Mouse (Mus musculus) intestine, embryonic 15.5 days (tissue): ENCODE data around the gene Slc51b. TPM values are rescaled to one million over a fixed set of nuclear protein-coding genes. Genes with fewer than 3 reads are reported as not detected.
A peak's percentile ranks its signal among the peaks of the same experiment; 100 is the strongest.

ENCODE experiments used
- ATAC-seq: fragments of 200-750 bp; cut with Nextera tagmentation; 2 replicates; pipeline ENCODE4 v1.8.0; 2017; ENCODE audit warnings: moderate TSS enrichment, moderate library complexity
- H3K27ac ChIP-seq: fragments of 300-500 bp; sonication (generic); 2 replicates; pipeline ENCODE4 v1.5.1; 2015; ENCODE audit warnings: mild to moderate bottlenecking, inconsistent platforms
- H3K27me3 ChIP-seq: fragments of 300-500 bp; sonication (generic); replicated peaks from 2 replicates; pipeline ENCODE4 v1.6.1; 2015; ENCODE audit warnings: inconsistent platforms
- H3K36me3 ChIP-seq: fragments of 300-500 bp; sonication (generic); 2 replicates; pipeline ENCODE4 v1.6.1; 2015; ENCODE audit warnings: inconsistent platforms
- H3K4me1 ChIP-seq: fragments of 300-500 bp; sonication (generic); replicated peaks from 2 replicates; pipeline ENCODE4 v1.6.1; 2015; ENCODE audit warnings: inconsistent platforms
- H3K4me2 ChIP-seq: fragments of 300-500 bp; sonication (generic); replicated peaks from 2 replicates; pipeline ENCODE4 v1.6.1; 2015; ENCODE audit warnings: mild to moderate bottlenecking, inconsistent platforms
- H3K4me3 ChIP-seq: fragments of 300-500 bp; sonication (generic); replicated peaks from 2 replicates; pipeline ENCODE4 v1.5.1; 2015; ENCODE audit warnings: inconsistent platforms
- H3K9ac ChIP-seq: fragments of 300-500 bp; sonication (generic); 2 replicates; pipeline ENCODE4 v1.6.1; 2015; ENCODE audit warnings: inconsistent platforms
- H3K9me3 ChIP-seq: fragments of 300-500 bp; sonication (generic); 2 replicates; pipeline ENCODE4 v1.6.1; 2016; ENCODE audit warnings: inconsistent platforms
- WGBS: fragments of 180-500 bp; shearing (Covaris S2); methylation state at CpG from one replicate; pipeline ENCODE4 v1.1.7; 2015; 5-methylcytosine and 5-hydroxymethylcytosine counted together
- polyA plus RNA-seq: library from polyadenylated mRNA; unstranded; fragments of >200 nt; fragmentation: Nextera tagmentation; extraction: Ambion mirVana; gene quantifications from 2 replicates; pipeline ENCODE4 v1.2.1, GENCODE M21; 2015

The Slc51b gene
- polyA plus RNA-seq, 1 experiment from 2014 or later = 7.4 TPM

GRCm38 (mm10) chr9:65407861-65408260, 14.9 kb downstream of the Slc51b start:
- Histone ChIP-seq H3K4me1 (no peaks in the 10 kb centered on the region), H3K27ac (no peak overlapping the region), H3K9me3 (no peaks in the 10 kb centered on the region), H3K9ac (no peak overlapping the region), H3K27me3 (no peaks in the 10 kb centered on the region; the same call in 1 of the 2 replicates), H3K4me3 (no peak overlapping the region), H3K4me2 (no peak overlapping the region), H3K36me3 (no peaks in the 10 kb centered on the region)
- ATAC-seq = no peak
- WGBS = 68% methylated on average over 3 of the region's 3 CpGs

DNA sequence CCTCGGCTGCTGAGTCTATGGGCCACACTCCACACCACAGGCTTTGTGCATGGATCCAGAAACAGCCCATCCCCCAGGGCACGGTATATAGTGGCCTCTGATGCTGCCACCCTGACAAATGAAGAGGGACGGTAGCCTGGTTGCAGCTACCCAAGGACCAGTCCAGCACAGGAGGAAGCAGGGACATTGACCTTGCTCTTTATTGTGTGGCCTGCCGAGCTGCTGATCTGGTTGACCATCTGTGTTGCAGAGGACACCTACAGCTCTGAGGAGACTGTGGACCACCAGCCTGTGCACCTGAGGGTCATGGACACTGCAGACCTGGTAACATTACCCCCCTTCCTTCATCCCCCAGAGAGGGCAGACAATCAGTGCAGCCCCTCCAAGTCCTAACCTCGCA, 15.4 kb downstream of the Slc51b start:
- H3K4me2 ChIP-seq = no peak overlapping the region
- H3K27ac ChIP-seq = no peak overlapping the region
- no peaks in the 10 kb centered on the region for H3K36me3 ChIP-seq
- no peak overlapping the region for H3K9ac ChIP-seq
- no peak for ATAC-seq
- H3K4me3 ChIP-seq = no peak overlapping the region
- WGBS = 83% methylated on average over 5 of the region's 5 CpGs
- no peaks in the 10 kb centered on the region for H3K9me3 ChIP-seq
- H3K27me3 ChIP-seq = peaks cover 4% of the 10 kb centered on the region; the same call in 1 of the 2 replicates
- no peaks in the 10 kb centered on the region for H3K4me1 ChIP-seq

DNA sequence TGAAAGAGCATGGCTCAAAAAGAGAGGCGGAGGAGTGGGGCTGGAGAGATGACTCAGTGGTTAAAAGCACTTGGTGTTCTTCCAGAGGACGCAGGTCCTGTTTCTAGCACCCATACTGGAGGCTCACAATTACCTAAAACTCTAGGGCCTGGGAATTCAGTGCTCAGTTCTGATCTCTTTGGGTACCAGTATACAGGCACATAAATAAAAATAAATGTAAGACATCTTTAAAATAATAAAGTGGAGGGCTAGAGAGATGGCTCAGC, 17.6 kb downstream of the Slc51b start:
- no peaks in the 10 kb centered on the region for H3K4me1 ChIP-seq
- no peak for ATAC-seq
- no peaks in the 10 kb centered on the region for H3K9me3 ChIP-seq
- 72% methylated on average over 2 of the region's 2 CpGs for WGBS
- no peak overlapping the region for H3K9ac ChIP-seq
- no peaks in the 10 kb centered on the region for H3K36me3 ChIP-seq
- H3K4me2 ChIP-seq = no peak overlapping the region
- H3K27ac ChIP-seq = no peak overlapping the region
- peaks cover 11% of the 10 kb centered on the region; the same call in 1 of the 2 replicates for H3K27me3 ChIP-seq
- H3K4me3 ChIP-seq = no peak overlapping the region

- peaks cover 11% of the 10 kb centered on the region; the same call in 1 of the 2 replicates for H3K27me3 ChIP-seq
- H3K36me3 ChIP-seq = no peaks in the 10 kb centered on the region
- ATAC-seq = no peak
- no peak overlapping the region for H3K9ac ChIP-seq
- no peak overlapping the region for H3K4me2 ChIP-seq
- WGBS = 67% methylated on average over 15 of the region's 15 CpGs
- H3K9me3 ChIP-seq = no peaks in the 10 kb centered on the region
- H3K4me3 ChIP-seq = no peak overlapping the region
- no peak overlapping the region for H3K27ac ChIP-seq
- H3K4me1 ChIP-seq = no peaks in the 10 kb centered on the region
Measured at GRCm38 (mm10) chr9:65404331-65405183, 18.2 kb downstream of the Slc51b start.

DNA sequence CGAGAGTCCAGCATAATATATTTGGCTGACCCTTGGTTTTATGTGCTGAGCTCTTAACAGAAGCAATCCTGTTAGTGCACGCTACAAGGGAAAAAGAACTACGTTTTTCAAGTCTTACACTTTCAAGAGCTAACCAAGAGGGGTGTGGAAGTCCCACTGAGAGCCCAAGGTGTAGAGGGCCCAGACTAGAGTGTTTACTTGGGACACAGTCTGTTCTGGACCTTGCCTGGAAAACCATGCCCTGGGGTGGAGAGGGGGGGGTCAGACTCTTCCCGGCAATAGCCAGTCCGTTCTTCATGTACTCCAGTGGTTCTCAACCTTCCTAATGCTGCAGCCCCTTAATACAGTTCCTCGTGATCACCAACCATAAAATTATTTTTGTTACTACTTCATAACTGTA, 22.8 kb downstream of the Slc51b start:
- Histone ChIP-seq H3K4me2 (no peak overlapping the region), H3K9me3 (no peaks in the 10 kb centered on the region), H3K4me3 (no peak overlapping the region), H3K4me1 (peaks cover 11% of the 10 kb centered on the region), H3K36me3 (no peaks in the 10 kb centered on the region), H3K27ac (no peak overlapping the region), H3K9ac (no peak overlapping the region), H3K27me3 (peaks cover 37% of the 10 kb centered on the region)
- ATAC-seq = no peak
- 84% methylated on average over 6 of the region's 6 CpGs for WGBS

- no peaks in the 10 kb centered on the region for H3K9me3 ChIP-seq
- WGBS = under 1% methylated on average over 24 of the region's 24 CpGs
- H3K36me3 ChIP-seq = no peaks in the 10 kb centered on the region
- peaks cover 14% of the 10 kb centered on the region for H3K4me1 ChIP-seq
- peak within 1 kb of the TSS; percentile 37; the same call in 1 of the 2 replicates for H3K9ac ChIP-seq
- H3K4me3 ChIP-seq = peak within 1 kb of the TSS; percentile 45
- no peak within 1 kb of the TSS for H3K27ac ChIP-seq
- peak; percentile 79 for ATAC-seq
- H3K27me3 ChIP-seq = peaks cover 40% of the 10 kb centered on the region
- peak within 1 kb of the TSS; percentile 85 for H3K4me2 ChIP-seq
Measured at GRCm38 (mm10) chr9:65398279-65398678, 24.5 kb downstream of the Slc51b start, which contains the start of gene Rasl12. Rasl12 (plus strand) TSS chr9:65398506.

- 54% methylated on average over 2 of the region's 2 CpGs for WGBS
- Histone ChIP-seq H3K4me1 (peaks cover 23% of the 10 kb centered on the region), H3K4me2 (no peak overlapping the region), H3K9ac (no peak overlapping the region), H3K27me3 (peaks cover 64% of the 10 kb centered on the region), H3K27ac (no peak overlapping the region), H3K36me3 (no peaks in the 10 kb centered on the region), H3K9me3 (no peaks in the 10 kb centered on the region), H3K4me3 (no peak overlapping the region)
- peak; percentile 37; the same call in 1 of the 2 replicates for ATAC-seq
Measured at GRCm38 (mm10) chr9:65394360-65394759, 28.4 kb downstream of the Slc51b start.

- H3K4me2 ChIP-seq = no peak overlapping the region
- H3K4me1 ChIP-seq = peaks cover 23% of the 10 kb centered on the region
- WGBS = 20% methylated on average over 2 of the region's 2 CpGs
- H3K4me3 ChIP-seq = no peak overlapping the region
- no peaks in the 10 kb centered on the region for H3K9me3 ChIP-seq
- H3K9ac ChIP-seq = no peak overlapping the region
- H3K27me3 ChIP-seq = peaks cover 72% of the 10 kb centered on the region
- no peak overlapping the region for H3K27ac ChIP-seq
- no peak for ATAC-seq
- no peaks in the 10 kb centered on the region for H3K36me3 ChIP-seq
Measured at GRCm38 (mm10) chr9:65393606-65394005, 29.1 kb downstream of the Slc51b start.

DNA sequence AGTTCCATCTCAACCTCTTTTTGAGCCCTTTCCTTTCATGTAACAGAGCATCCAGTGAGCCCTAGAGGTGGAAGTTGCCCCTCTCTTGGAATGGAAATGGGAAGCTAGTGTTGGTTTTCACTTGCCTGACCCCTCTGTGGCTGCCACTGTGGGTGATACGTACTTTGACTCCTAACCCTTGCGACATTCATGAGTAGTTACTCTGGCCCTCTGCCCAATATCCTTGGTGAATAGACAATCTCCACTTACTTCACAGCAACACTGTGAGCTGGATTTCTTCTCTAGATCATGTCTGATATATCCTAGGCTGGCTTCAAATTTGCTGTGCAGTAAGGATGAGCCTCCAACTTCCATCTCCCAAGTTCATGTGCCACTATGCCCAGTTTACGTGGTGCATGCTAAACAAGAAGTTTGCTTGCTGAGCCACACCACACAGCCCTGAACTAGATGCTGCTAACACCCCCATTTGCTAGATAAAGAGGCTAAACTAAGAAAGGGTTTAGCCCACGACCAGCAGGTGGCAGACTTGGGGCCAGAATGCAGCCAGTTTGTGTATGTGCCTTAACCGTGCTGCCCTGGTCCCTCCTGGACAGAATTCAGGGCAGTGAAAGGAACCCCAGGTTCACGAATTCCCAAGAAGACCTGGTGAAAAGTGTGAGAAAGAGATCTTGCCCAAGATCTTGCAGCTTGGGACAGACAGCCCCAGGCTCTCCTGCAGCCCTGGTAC, 30.0 kb downstream of the Slc51b start:
- peaks cover 72% of the 10 kb centered on the region for H3K27me3 ChIP-seq
- H3K27ac ChIP-seq = no peak overlapping the region
- WGBS = 29% methylated on average over 6 of the region's 6 CpGs
- H3K4me2 ChIP-seq = no peak overlapping the region
- H3K9me3 ChIP-seq = no peaks in the 10 kb centered on the region
- peaks cover 16% of the 10 kb centered on the region for H3K4me1 ChIP-seq
- no peak overlapping the region for H3K9ac ChIP-seq
- H3K36me3 ChIP-seq = no peaks in the 10 kb centered on the region
- no peak for ATAC-seq
- H3K4me3 ChIP-seq = no peak overlapping the region

- Histone ChIP-seq H3K4me3 (peak within 1 kb of the TSS; percentile 44), H3K27me3 (peaks cover 68% of the 10 kb centered on the region), H3K9me3 (no peaks in the 10 kb centered on the region), H3K9ac (peak within 1 kb of the TSS; percentile 35), H3K4me2 (peak within 1 kb of the TSS; percentile 76), H3K4me1 (peaks cover 16% of the 10 kb centered on the region), H3K27ac (no peak within 1 kb of the TSS), H3K36me3 (no peaks in the 10 kb centered on the region)
- 33% methylated on average over 8 of the region's 8 CpGs for WGBS
- ATAC-seq = no peak
Measured at GRCm38 (mm10) chr9:65391613-65391964, 31.2 kb downstream of the Slc51b start, which contains the start of gene Kbtbd13. Kbtbd13 (minus strand) TSS chr9:65391652.

DNA sequence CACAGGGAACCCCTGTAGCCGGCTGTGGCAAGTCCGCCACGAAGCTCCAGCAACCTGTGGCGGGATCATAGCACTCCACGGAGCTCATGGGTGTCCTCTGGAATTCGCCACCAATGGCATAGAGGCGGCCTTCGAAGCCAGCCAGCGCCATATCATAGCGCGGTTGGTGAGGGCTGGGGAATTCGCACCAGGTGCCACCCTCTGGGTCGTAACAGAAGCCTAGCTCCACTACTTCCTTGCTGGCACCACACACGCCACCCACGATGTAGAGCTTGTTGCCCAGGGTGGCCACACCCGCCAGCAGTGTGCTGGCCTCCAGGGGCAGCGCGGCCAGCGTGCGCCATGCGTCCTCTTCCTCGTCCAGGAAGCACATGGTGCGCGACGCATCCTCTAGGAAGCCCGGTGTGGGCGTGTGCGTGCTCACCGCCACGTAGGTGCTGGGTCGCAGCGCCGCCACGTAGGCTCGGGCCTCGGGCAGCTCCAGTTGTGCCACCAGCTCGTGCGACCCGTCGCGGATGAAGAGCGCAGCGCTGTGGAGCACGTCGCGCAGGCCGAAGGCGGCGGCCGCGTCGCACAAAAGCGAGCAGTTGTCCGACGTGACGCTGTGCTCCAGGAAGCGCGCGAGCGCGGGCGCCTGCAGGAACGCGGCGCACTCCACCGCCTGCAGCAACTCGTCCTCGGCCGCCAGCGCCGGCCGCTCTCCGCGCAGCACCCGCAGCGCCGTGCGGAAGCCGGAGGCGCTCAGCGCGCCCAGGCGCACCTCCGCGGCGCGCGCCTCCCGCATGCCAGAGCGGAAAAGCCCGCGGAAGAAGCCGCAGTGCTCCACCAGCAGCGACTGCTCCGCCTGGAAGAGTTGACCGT, 31.8 kb downstream of the Slc51b start:
- Histone ChIP-seq H3K4me3 (peak overlapping the region; percentile 44), H3K4me1 (peaks cover 12% of the 10 kb centered on the region), H3K27ac (no peak overlapping the region), H3K4me2 (peak overlapping the region; percentile 76), H3K27me3 (peaks cover 66% of the 10 kb centered on the region), H3K9ac (peak overlapping the region; percentile 35), H3K9me3 (no peaks in the 10 kb centered on the region), H3K36me3 (no peaks in the 10 kb centered on the region)
- ATAC-seq = peak; percentile 60
- whole genome bisulfite sequencing = 14% methylated on average over 96 of the region's 96 CpGs
